Mouse (Mus musculus): ENCODE measurements around the gene Prcp.
A peak's percentile ranks its signal among the peaks of the same experiment; 100 is the strongest.

The Prcp gene

GRCm38 (mm10) chr7:92980741-92981140 lies 106.5 kb downstream of the Prcp start:
- DNase-seq (ENCODE audit: low read depth) = peak; percentile 17

- no peak for DNase-seq (ENCODE audit: low read depth)
Measured at GRCm38 (mm10) chr7:92981864-92982263, 107.6 kb downstream of the Prcp start.

Data from c-Kit-positive CD71-negative TER-119-negative erythroid progenitor cells, embryonic 14.5 days (primary cell).